Mouse (Mus musculus): Measurements from ENCODE around the gene Vat1l. TPM values are rescaled to one million over a fixed set of nuclear protein-coding genes. Genes with fewer than 3 reads are reported as not detected.

Gene Vat1l
- 0.55 and 0.86 TPM in 2 replicates for polyA plus RNA-seq (2012; rRNA removed)

- DNase-seq (ENCODE audit: low read depth), result no peak
Observed at GRCm38 (mm10) chr8:114205221-114205901, at the start of gene Vat1l. Vat1l (plus strand) TSS chr8:114205612.

- no peak for DNase-seq (ENCODE audit: low read depth)
Observed at GRCm38 (mm10) chr8:114158586-114158985, 46.8 kb upstream of the Vat1l start.

- no peak for DNase-seq (ENCODE audit: low read depth)
Observed at GRCm38 (mm10) chr8:114159666-114160065, 45.7 kb upstream of the Vat1l start.

- no peak for DNase-seq (ENCODE audit: low read depth)
Observed at GRCm38 (mm10) chr8:114163871-114164270, 41.5 kb upstream of the Vat1l start.

- DNase-seq (ENCODE audit: low read depth), result no peak
Observed at GRCm38 (mm10) chr8:114164444-114165096, 40.8 kb upstream of the Vat1l start.

- DNase-seq (ENCODE audit: low read depth), result no peak
Observed at GRCm38 (mm10) chr8:114165741-114166140, 39.7 kb upstream of the Vat1l start.

GRCm38 (mm10) chr8:114176721-114177120 lies 28.7 kb upstream of the Vat1l start:
- DNase-seq (ENCODE audit: low read depth), result no peak

- DNase-seq (ENCODE audit: low read depth), result no peak
Observed at GRCm38 (mm10) chr8:114193334-114193733, 12.1 kb upstream of the Vat1l start.

GRCm38 (mm10) chr8:114198990-114199389 lies 6.4 kb upstream of the Vat1l start:
- no peak for DNase-seq (ENCODE audit: low read depth)

- no peak for DNase-seq (ENCODE audit: low read depth)
Observed at GRCm38 (mm10) chr8:114206421-114206983, 1.1 kb downstream of the Vat1l start.

GRCm38 (mm10) chr8:114207026-114207425 lies 1.6 kb downstream of the Vat1l start:
- no peak for DNase-seq (ENCODE audit: low read depth)

- DNase-seq (ENCODE audit: low read depth), result no peak
Observed at GRCm38 (mm10) chr8:114220779-114221178, 15.4 kb downstream of the Vat1l start.

GRCm38 (mm10) chr8:114222001-114222400 lies 16.6 kb downstream of the Vat1l start:
- DNase-seq (ENCODE audit: low read depth), result no peak

GRCm38 (mm10) chr8:114224001-114224400 lies 18.6 kb downstream of the Vat1l start:
- no peak for DNase-seq (ENCODE audit: low read depth)

GRCm38 (mm10) chr8:114251321-114252065 lies 46.1 kb downstream of the Vat1l start:
- DNase-seq (ENCODE audit: low read depth), result peak; percentile 51

- DNase-seq (ENCODE audit: low read depth), result no peak
Observed at GRCm38 (mm10) chr8:114258685-114259084, 53.3 kb downstream of the Vat1l start.

GRCm38 (mm10) chr8:114259713-114260355 lies 54.4 kb downstream of the Vat1l start:
- no peak for DNase-seq (ENCODE audit: low read depth)

- peak; percentile 40 for DNase-seq (ENCODE audit: low read depth)
Observed at GRCm38 (mm10) chr8:114262331-114262730, 56.9 kb downstream of the Vat1l start.

- no peak for DNase-seq (ENCODE audit: low read depth)
Observed at GRCm38 (mm10) chr8:114274558-114274957, 69.1 kb downstream of the Vat1l start.

GRCm38 (mm10) chr8:114281101-114281500 lies 75.7 kb downstream of the Vat1l start:
- DNase-seq (ENCODE audit: low read depth), result no peak

- no peak for DNase-seq (ENCODE audit: low read depth)
Observed at GRCm38 (mm10) chr8:114294889-114295748, 89.7 kb downstream of the Vat1l start.
